ENCODE assay signal across 7 mouse cellular contexts in genomic region chr19:7339867-7340266, GRCm38 (mm10). TPM values are rescaled to one million over a fixed set of nuclear protein-coding genes. Genes with fewer than 3 reads are reported as not detected.
DNase-seq lines count a peak whose midpoint lies in the region; ATAC-seq lines count a peak whose summit lies in the region.

No protein-coding gene starts in this region.

- H3K27ac ChIP-seq in forebrain, embryonic 11.5 days (ENCODE audit: low read depth, low read length): no peak overlapping the region
- H3K27ac ChIP-seq in limb, embryonic 13.5 days: no peak overlapping the region
- peak overlapping the region; percentile 90 for H3K27ac ChIP-seq in stomach, embryonic 15.5 days

- no peak for ATAC-seq in megakaryocyte, adult 5-6 weeks (ENCODE audit: poor library complexity, severe bottlenecking)
- no peak for ATAC-seq in forebrain, embryonic 11.5 days (replicated peaks; ENCODE audit: low FRiP score)
- ATAC-seq in limb, embryonic 13.5 days (ENCODE audit: low FRiP score, low read depth): no peak
- no peak for ATAC-seq in stomach, embryonic 15.5 days (ENCODE audit: insufficient read depth, low FRiP score, low read depth)

- no peak for DNase-seq in forebrain, embryonic 11.5 days (ENCODE audit: low spot score)
- DNase-seq in urinary bladder, postnatal 36 days (ENCODE audit: low spot score in 2 of 2): no peak
- DNase-seq in natural killer cell, adult 2 months (ENCODE audit: low spot score in 2 of 2): no peak

- no peaks in the 10 kb centered on the region for H3K27me3 ChIP-seq in megakaryocyte, embryonic 14.5 days (replicated peaks)
- H3K27me3 ChIP-seq in forebrain, embryonic 11.5 days (ENCODE audit: control insufficient read depth, insufficient read depth, low read length): no peaks in the 10 kb centered on the region
- no peaks in the 10 kb centered on the region for H3K27me3 ChIP-seq in limb, embryonic 13.5 days
- no peaks in the 10 kb centered on the region for H3K27me3 ChIP-seq in stomach, embryonic 15.5 days (replicated peaks)

- H3K9me3 ChIP-seq in megakaryocyte, embryonic 14.5 days: no peaks in the 10 kb centered on the region
- no peaks in the 10 kb centered on the region for H3K9me3 ChIP-seq in forebrain, embryonic 11.5 days (ENCODE audit: control insufficient read depth, low read length)
- H3K9me3 ChIP-seq in limb, embryonic 13.5 days: no peaks in the 10 kb centered on the region
- H3K9me3 ChIP-seq in stomach, embryonic 15.5 days: no peaks in the 10 kb centered on the region

- H3K4me1 ChIP-seq in megakaryocyte, embryonic 14.5 days: peaks cover 63% of the 10 kb centered on the region
- peaks cover 15% of the 10 kb centered on the region for H3K4me1 ChIP-seq in forebrain, embryonic 11.5 days (replicated peaks; ENCODE audit: control insufficient read depth, insufficient read depth, low read length)
- peaks cover 39% of the 10 kb centered on the region for H3K4me1 ChIP-seq in limb, embryonic 13.5 days
- H3K4me1 ChIP-seq in stomach, embryonic 15.5 days: peaks cover 36% of the 10 kb centered on the region

- peak overlapping the region; percentile 98 for H3K4me3 ChIP-seq in megakaryocyte, embryonic 14.5 days (replicated peaks)
- peak overlapping the region; percentile 60 for H3K4me3 ChIP-seq in forebrain, embryonic 11.5 days (ENCODE audit: low read depth, low read length)
- H3K4me3 ChIP-seq in limb, embryonic 13.5 days: peak overlapping the region; percentile 94
- peak overlapping the region; percentile 89 for H3K4me3 ChIP-seq in stomach, embryonic 15.5 days (replicated peaks)

- WGBS in forebrain, embryonic 11.5 days: 54% methylated on average over 4 of the region's 4 CpGs
- 42% methylated on average over 4 of the region's 4 CpGs for WGBS in limb, embryonic 13.5 days
- WGBS in stomach, embryonic 15.5 days: 24% methylated on average over 4 of the region's 4 CpGs

- peak overlapping the region; percentile 73 for H3K4me2 ChIP-seq in forebrain, embryonic 11.5 days (ENCODE audit: low read depth, low read length, severe bottlenecking)
- H3K4me2 ChIP-seq in limb, embryonic 13.5 days (replicated peaks): peak overlapping the region; percentile 96
- peak overlapping the region; percentile 74 for H3K4me2 ChIP-seq in stomach, embryonic 15.5 days

- H3K36me3 ChIP-seq in megakaryocyte, embryonic 14.5 days (replicated peaks; ENCODE audit: low read length): peaks cover 32% of the 10 kb centered on the region
- H3K36me3 ChIP-seq in forebrain, embryonic 11.5 days (ENCODE audit: control insufficient read depth, insufficient read depth, low read length): no peaks in the 10 kb centered on the region
- H3K36me3 ChIP-seq in limb, embryonic 13.5 days: peaks cover 12% of the 10 kb centered on the region; the same call in 1 of the 2 replicates
- no peaks in the 10 kb centered on the region for H3K36me3 ChIP-seq in stomach, embryonic 15.5 days

- H3K9ac ChIP-seq in forebrain, embryonic 11.5 days (ENCODE audit: low read length): peak overlapping the region; percentile 92
- H3K9ac ChIP-seq in limb, embryonic 13.5 days: peak overlapping the region; percentile 98
- H3K9ac ChIP-seq in stomach, embryonic 15.5 days: peak overlapping the region; percentile 9; the same call in 1 of the 2 replicates

RNA-seq across cellular contexts. Expression of gene Mark2, which starts 1.8 kb away (rescaled TPM):
- 179 and 300 TPM in 2 replicates for polyA plus RNA-seq in megakaryocyte, embryonic 14.5 days (2012; ENCODE audit: insufficient read depth, low replicate concordance)
- 75.6 and 81.8 TPM in 2 replicates for total RNA-seq in megakaryocyte, adult 5-6 weeks (2015)
- 25.9 and 27.6 TPM in 2 replicates for total RNA-seq in megakaryocyte, adult 5-6 weeks (2017)
- polyA plus RNA-seq in forebrain, embryonic 11.5 days (2014; fragmentation: Nextera tagmentation; extraction: Ambion mirVana): 61.2 and 62.0 TPM in 2 replicates
- polyA plus RNA-seq in limb, embryonic 13.5 days (2015; fragmentation: Nextera tagmentation; extraction: Ambion mirVana): 38.2 and 44.3 TPM in 2 replicates
- polyA plus RNA-seq in stomach, embryonic 15.5 days (2015; fragmentation: Nextera tagmentation; extraction: Ambion mirVana): 55.7 and 57.7 TPM in 2 replicates

RNA-seq across cellular contexts. Expression of gene Spindoc, which starts 42.9 kb away (rescaled TPM):
- polyA plus RNA-seq in megakaryocyte, embryonic 14.5 days (2012; ENCODE audit: insufficient read depth, low replicate concordance): 40.6 and 204 TPM in 2 replicates
- total RNA-seq in megakaryocyte, adult 5-6 weeks (2015): 6.8 and 9.4 TPM in 2 replicates
- 5.8 and 9.0 TPM in 2 replicates for total RNA-seq in megakaryocyte, adult 5-6 weeks (2017)
- 39.9 and 52.0 TPM in 2 replicates for polyA plus RNA-seq in forebrain, embryonic 11.5 days (2014; fragmentation: Nextera tagmentation; extraction: Ambion mirVana)
- 35.3 and 43.2 TPM in 2 replicates for polyA plus RNA-seq in limb, embryonic 13.5 days (2015; fragmentation: Nextera tagmentation; extraction: Ambion mirVana)
- 22.5 and 22.8 TPM in 2 replicates for polyA plus RNA-seq in stomach, embryonic 15.5 days (2015; fragmentation: Nextera tagmentation; extraction: Ambion mirVana)

Comparison
In these comparisons a context has a peak if more than half of its experiments do, and no peak if none do; other contexts are left out.
1. H3K9ac ChIP-seq: peak in every context shown above with its lines; median percentile 98 in limb, embryonic 13.5 days; 92 in forebrain, embryonic 11.5 days; 9 in stomach, embryonic 15.5 days.